32 mouse cellular contexts compared by ENCODE assay signal in genomic region chr12:64436675-64437074, GRCm38 (mm10). TPM values are rescaled to one million over a fixed set of nuclear protein-coding genes. Genes with fewer than 3 reads are reported as not detected.
DNase-seq lines count a peak whose midpoint lies in the region; ATAC-seq and TF ChIP-seq lines count a peak whose summit lies in the region.
"Had no signal": no experiment of that assay in that cellular context is flagged by ENCODE, and none has a peak within 500 bp of the region (broad histone marks: within the 10 kb centered on the region; RNA-seq: fewer than 3 reads in every experiment).

No protein-coding gene starts in this region.

- peak; percentile 24; the same call in 1 of the 2 replicates for ATAC-seq in midbrain, embryonic 15.5 days (replicated peaks)
- no peak for ATAC-seq in midbrain, embryonic 13.5 days
- ATAC-seq: intestine, embryonic 15.5 days; liver, postnatal 0 days had no signal

- no peaks in the 10 kb centered on the region for H3K36me3 ChIP-seq in heart, adult 2 months (ENCODE audit: control insufficient read depth, insufficient read depth, low read length)
- no peaks in the 10 kb centered on the region for H3K36me3 ChIP-seq in midbrain, embryonic 15.5 days (replicated peaks)
- H3K36me3 ChIP-seq in midbrain, embryonic 13.5 days = no peaks in the 10 kb centered on the region
- H3K36me3 ChIP-seq: forebrain, embryonic 10.5 days; G1E; heart, embryonic 12.5 days; hindbrain, embryonic 15.5 days; intestine, embryonic 15.5 days; limb, embryonic 12.5 days had no signal

- no peak overlapping the region for H3K9ac ChIP-seq in heart, adult 2 months (ENCODE audit: low read depth, low read length)
- H3K9ac ChIP-seq in midbrain, embryonic 15.5 days = no peak overlapping the region
- H3K9ac ChIP-seq in midbrain, embryonic 13.5 days (replicated peaks) = no peak overlapping the region
- H3K9ac ChIP-seq: heart, embryonic 12.5 days; hindbrain, embryonic 15.5 days; intestine, embryonic 15.5 days; limb, embryonic 12.5 days; liver, postnatal 0 days had no signal

- 39% methylated on average over 2 of the region's 2 CpGs for WGBS in heart, adult 2 months
- WGBS in midbrain, embryonic 15.5 days = 46% methylated on average over 2 of the region's 2 CpGs
- 58% methylated on average over 2 of the region's 2 CpGs for WGBS in midbrain, embryonic 13.5 days

- DNase-seq in heart, adult 2 months = no peak
- no peak for DNase-seq in heart, postnatal 14 days
- DNase-seq in layer of hippocampus, adult 2 months (ENCODE audit: low spot score in 2 of 2) = no peak
- DNase-seq in layer of hippocampus, postnatal 10 days (ENCODE audit: low spot score in 2 of 2) = no peak
- DNase-seq in urinary bladder, postnatal 4 days (ENCODE audit: low spot score in 2 of 2) = no peak
- DNase-seq: adrenal gland, adult 2 months; cerebellum, adult 18-20 months; cerebellum, postnatal 14 days; gastrocnemius, postnatal 10 days; kidney, postnatal 4 days; layer of hippocampus, adult 9-11 months; liver, postnatal 0 days; lung, postnatal 14 days had no signal

- no peak overlapping the region for H3K4me3 ChIP-seq in heart, adult 2 months
- no peak overlapping the region for H3K4me3 ChIP-seq in layer of hippocampus, adult 2 months
- no peak overlapping the region for H3K4me3 ChIP-seq in midbrain, embryonic 15.5 days
- H3K4me3 ChIP-seq in midbrain, embryonic 13.5 days (replicated peaks) = no peak overlapping the region
- H3K4me3 ChIP-seq: forebrain, embryonic 10.5 days; heart, embryonic 12.5 days; hindbrain, embryonic 15.5 days; intestine, embryonic 15.5 days; limb, embryonic 12.5 days; megakaryocyte, embryonic 14.5 days had no signal

- no peak overlapping the region for H3K27ac ChIP-seq in heart, adult 2 months
- no peak overlapping the region for H3K27ac ChIP-seq in layer of hippocampus, adult 2 months
- no peak overlapping the region for H3K27ac ChIP-seq in midbrain, embryonic 15.5 days
- H3K27ac ChIP-seq in midbrain, embryonic 13.5 days = no peak overlapping the region
- H3K27ac ChIP-seq: forebrain, embryonic 10.5 days; hindbrain, embryonic 15.5 days; intestine, embryonic 15.5 days; limb, embryonic 12.5 days had no signal

- no peaks in the 10 kb centered on the region for H3K79me2 ChIP-seq in heart, adult 2 months (replicated peaks; ENCODE audit: control insufficient read depth, insufficient read depth, low read length)

- no peaks in the 10 kb centered on the region for H3K9me3 ChIP-seq in midbrain, embryonic 15.5 days
- H3K9me3 ChIP-seq in midbrain, embryonic 13.5 days = no peaks in the 10 kb centered on the region
- H3K9me3 ChIP-seq: forebrain, embryonic 10.5 days; G1E; heart, embryonic 12.5 days; hindbrain, embryonic 15.5 days; intestine, embryonic 15.5 days; limb, embryonic 12.5 days; megakaryocyte, embryonic 14.5 days had no signal

- no peaks in the 10 kb centered on the region for H3K27me3 ChIP-seq in heart, adult 2 months (ENCODE audit: control insufficient read depth, insufficient read depth, low read length)
- H3K27me3 ChIP-seq in midbrain, embryonic 15.5 days (replicated peaks) = no peaks in the 10 kb centered on the region
- no peaks in the 10 kb centered on the region for H3K27me3 ChIP-seq in midbrain, embryonic 13.5 days
- H3K27me3 ChIP-seq: CH12.LX; heart, embryonic 12.5 days; hindbrain, embryonic 15.5 days; intestine, embryonic 15.5 days; limb, embryonic 12.5 days; megakaryocyte, embryonic 14.5 days had no signal

- peak; percentile 17; the same call in 1 of the 2 replicates for TF ChIP-seq CTCF in heart, adult 2 months (IDR thresholded peaks at IDR 0.05)
- TF ChIP-seq CTCF in layer of hippocampus, adult 2 months (conservative IDR thresholded peaks at IDR 0.05) = peak; percentile 64

- no peaks in the 10 kb centered on the region for H3K4me1 ChIP-seq in heart, adult 2 months (ENCODE audit: control insufficient read depth, insufficient read depth, low read length)
- no peaks in the 10 kb centered on the region for H3K4me1 ChIP-seq in midbrain, embryonic 15.5 days
- H3K4me1 ChIP-seq in midbrain, embryonic 13.5 days (replicated peaks) = no peaks in the 10 kb centered on the region
- H3K4me1 ChIP-seq: forebrain, embryonic 10.5 days; heart, embryonic 12.5 days; hindbrain, embryonic 15.5 days; intestine, embryonic 15.5 days; limb, embryonic 12.5 days; megakaryocyte, embryonic 14.5 days had no signal

- H3K4me2 ChIP-seq in midbrain, embryonic 15.5 days = no peak overlapping the region
- H3K4me2 ChIP-seq in midbrain, embryonic 13.5 days (replicated peaks) = no peak overlapping the region
- H3K4me2 ChIP-seq: heart, embryonic 12.5 days; hindbrain, embryonic 15.5 days; intestine, embryonic 15.5 days; limb, embryonic 12.5 days; liver, embryonic 11.5 days had no signal

- no peak for TF ChIP-seq POLR2A in heart, adult 2 months (IDR thresholded peaks at IDR 0.05; ENCODE audit: insufficient read depth, low read depth, low read length)

- intact Hi-C loops in heart, adult 2 months (cut with DNase I) = no loop called here
- intact Hi-C loops in heart, postnatal 14 days (cut with DNase I) = no loop called here

- no peak for TF ChIP-seq EP300 in heart, adult 2 months (IDR thresholded peaks at IDR 0.05; ENCODE audit: insufficient read depth, low read depth, low read length)

RNA-seq across cellular contexts. Expression of gene Fscb, which starts 37.8 kb away (rescaled TPM):
- total RNA-seq in heart, adult 2 months (2021) = not detected
- not detected in 2 replicates for polyA plus RNA-seq in heart, adult 2 months (2012; rRNA removed)
- total RNA-seq in heart, postnatal 14 days (2021) = not detected
- not detected for total RNA-seq in layer of hippocampus, adult 2 months (2021)
- not detected for total RNA-seq in layer of hippocampus, postnatal 10 days (2021)
- not detected in 2 replicates for polyA plus RNA-seq in midbrain, embryonic 15.5 days (2015; fragmentation: Nextera tagmentation; extraction: Ambion mirVana)
- not detected in 2 replicates for polyA plus RNA-seq in midbrain, embryonic 13.5 days (2015; fragmentation: Nextera tagmentation; extraction: Ambion mirVana)
- total RNA-seq: adrenal gland, adult 2 months; adrenal gland, postnatal 4 days; CH12.LX; gastrocnemius, postnatal 10 days; granulocyte monocyte progenitor cell, adult 5-6 weeks; heart, postnatal 25 days; left cerebral cortex, postnatal 10 days had no signal
- polyA plus RNA-seq: adrenal gland, adult 2 months; embryonic facial prominence, embryonic 11.5 days; forebrain, embryonic 10.5 days; G1E; heart, embryonic 12.5 days; hindbrain, embryonic 15.5 days; intestine, embryonic 15.5 days; kidney, embryonic 14.5 days; limb, embryonic 12.5 days; liver, embryonic 11.5 days; liver, postnatal 0 days; neural tube, embryonic 11.5 days; thymus, postnatal 0 days had no signal
